25 mouse cellular contexts compared by ENCODE assay signal in the genomic region with DNA sequence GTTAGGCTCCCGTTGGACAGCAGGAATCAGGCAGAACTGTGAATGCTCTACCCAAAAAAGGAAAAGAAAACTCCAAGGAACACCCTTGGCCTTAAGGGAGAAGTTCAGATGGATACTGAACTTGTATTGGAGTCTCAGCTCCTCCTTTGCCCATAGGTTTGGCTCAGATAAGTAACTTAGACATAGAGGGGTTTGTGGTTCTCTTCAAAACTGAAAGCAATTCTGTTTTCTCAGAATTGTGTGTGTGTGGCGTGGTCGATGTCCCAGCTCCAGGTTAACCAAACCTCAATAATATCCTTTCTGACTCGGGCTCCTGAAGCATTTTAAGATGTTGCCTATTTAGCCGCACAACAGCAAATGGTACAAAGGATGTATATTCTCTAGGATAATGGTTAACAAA. TPM values are rescaled to one million over a fixed set of nuclear protein-coding genes. Genes with fewer than 3 reads are reported as not detected.
"Had no signal": no experiment of that assay in that cellular context is flagged by ENCODE, and none has a peak within 500 bp of the region (broad histone marks: within the 10 kb centered on the region; RNA-seq: fewer than 3 reads in every experiment).

No protein-coding gene starts in this region.

- H3K27me3 ChIP-seq: kidney, embryonic 15.5 days; limb, embryonic 12.5 days; limb, embryonic 15.5 days; neural tube, embryonic 12.5 days; neural tube, embryonic 15.5 days; stomach, embryonic 15.5 days had no signal

- DNase-seq: kidney, adult 8-10 months; kidney, postnatal 10 days; kidney, postnatal 36 days; left cerebral cortex, postnatal 4 days; liver, postnatal 0 days; lung, embryonic 14.5 days; lung, postnatal 4 days; midbrain, embryonic 14.5 days; right cerebral cortex, adult 18-20 months; right cerebral cortex, postnatal 14 days; right cerebral cortex, postnatal 4 days; spleen, adult 18-20 months; thymus, postnatal 14 days; thymus, postnatal 4 days had no signal

- H3K9me3 ChIP-seq: kidney, embryonic 15.5 days; limb, embryonic 12.5 days; limb, embryonic 15.5 days; neural tube, embryonic 12.5 days; neural tube, embryonic 15.5 days; stomach, embryonic 15.5 days had no signal

- H3K4me1 ChIP-seq: limb, embryonic 15.5 days; stomach, embryonic 15.5 days had no signal

- H3K4me2 ChIP-seq: kidney, embryonic 15.5 days; limb, embryonic 12.5 days; limb, embryonic 15.5 days; liver, embryonic 11.5 days; lung, embryonic 14.5 days; midbrain, embryonic 11.5 days; neural tube, embryonic 12.5 days; neural tube, embryonic 15.5 days; stomach, embryonic 15.5 days had no signal

- ATAC-seq: liver, postnatal 0 days; lung, postnatal 0 days had no signal

- H3K36me3 ChIP-seq: kidney, embryonic 15.5 days; limb, embryonic 12.5 days; limb, embryonic 15.5 days; neural tube, embryonic 12.5 days; neural tube, embryonic 15.5 days; stomach, embryonic 15.5 days had no signal

- H3K9ac ChIP-seq: kidney, embryonic 15.5 days; limb, embryonic 12.5 days; limb, embryonic 15.5 days; liver, embryonic 14.5 days; liver, postnatal 0 days; lung, embryonic 14.5 days; neural tube, embryonic 12.5 days; neural tube, embryonic 15.5 days; stomach, embryonic 15.5 days had no signal

- H3K4me3 ChIP-seq: kidney, embryonic 15.5 days; limb, embryonic 12.5 days; limb, embryonic 15.5 days; neural tube, embryonic 12.5 days; neural tube, embryonic 15.5 days; stomach, embryonic 15.5 days had no signal

- H3K27ac ChIP-seq: kidney, embryonic 15.5 days; limb, embryonic 12.5 days; limb, embryonic 15.5 days; liver, embryonic 14.5 days; neural tube, embryonic 12.5 days; neural tube, embryonic 15.5 days; stomach, embryonic 15.5 days had no signal

RNA-seq across cellular contexts. Expression of a gene that starts 25.7 kb away (rescaled TPM):
- polyA plus RNA-seq: kidney, embryonic 15.5 days; limb, embryonic 12.5 days; liver, embryonic 11.5 days; liver, embryonic 14.5 days; liver, postnatal 0 days; lung, embryonic 14.5 days; lung, postnatal 0 days; midbrain, embryonic 11.5 days; midbrain, embryonic 14.5 days; midbrain, postnatal 0 days; neural tube, embryonic 12.5 days; neural tube, embryonic 15.5 days; stomach, embryonic 15.5 days had no signal
